Mouse (Mus musculus) T-cell, adult 66 days (primary cell): ENCODE data around the gene Mysm1. TPM values are rescaled to one million over a fixed set of nuclear protein-coding genes. Genes with fewer than 3 reads are reported as not detected.

Experiments used
- total RNA-seq, 2 experiments: library from RNA; stranded (reverse); gene quantifications; 3 replicates in 1 of 2; 4 replicates in 1 of 2; pipeline ENCODE4 v1.2.4; 2023

Mysm1 gene
- 10 to 100 TPM; 64.1 to 67.5 TPM for total RNA-seq

GRCm38 (mm10) chr4:94978590-94979499 is at the start of gene Mysm1:
Gene Mysm1 (minus strand): TSS chr4:94979100.

GRCm38 (mm10) chr4:94928743-94929142 is 50.2 kb downstream of the Mysm1 start, which contains the start of gene Eqtn:
Gene Eqtn (minus strand): TSS chr4:94928843.

Other genes with a start within 250 kb of the Mysm1 start
- under 1 TPM in 1 of 2 experiments, not detected in 1; 0.29 TPM for gene Tek, start 239.8 kb downstream of the Mysm1 start, total RNA-seq
- gene Eqtn, start 50.3 kb downstream of the Mysm1 start, total RNA-seq = 1 to 10 TPM in 1 of 2 experiments, under 1 TPM in 1; 0.92 to 1.0 TPM
- 100 to 1,000 TPM; 387 to 449 TPM for gene Jun, start 73.1 kb upstream of the Mysm1 start, total RNA-seq